Mouse (Mus musculus): Measurements from ENCODE around the gene Ngp.
A peak's percentile ranks its signal among the peaks of the same experiment; 100 is the strongest.

Gene Ngp

GRCm38 (mm10) chr9:110440049-110440448 is 20.5 kb downstream of the Ngp start:
- no peak for DNase-seq

DNA sequence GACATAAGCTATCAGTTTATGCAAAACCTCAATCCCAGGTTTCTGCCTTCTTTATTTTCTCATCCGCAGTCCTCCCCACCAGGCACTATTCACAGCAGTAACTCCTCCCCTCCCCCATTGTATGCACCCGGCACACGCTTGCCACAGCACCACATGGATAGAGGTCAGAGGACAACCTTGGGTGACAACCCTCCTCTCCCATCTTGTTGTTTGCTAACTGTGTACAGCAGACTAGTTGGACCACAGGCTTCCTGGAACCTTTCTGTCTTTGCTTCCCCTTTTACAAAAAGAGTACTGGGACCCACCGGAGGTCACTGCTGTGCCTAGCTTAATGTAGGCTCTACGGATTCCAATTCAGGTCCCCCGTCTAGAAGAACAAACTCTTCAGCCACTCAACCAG is 21.0 kb downstream of the Ngp start:
- no peak for DNase-seq

DNA sequence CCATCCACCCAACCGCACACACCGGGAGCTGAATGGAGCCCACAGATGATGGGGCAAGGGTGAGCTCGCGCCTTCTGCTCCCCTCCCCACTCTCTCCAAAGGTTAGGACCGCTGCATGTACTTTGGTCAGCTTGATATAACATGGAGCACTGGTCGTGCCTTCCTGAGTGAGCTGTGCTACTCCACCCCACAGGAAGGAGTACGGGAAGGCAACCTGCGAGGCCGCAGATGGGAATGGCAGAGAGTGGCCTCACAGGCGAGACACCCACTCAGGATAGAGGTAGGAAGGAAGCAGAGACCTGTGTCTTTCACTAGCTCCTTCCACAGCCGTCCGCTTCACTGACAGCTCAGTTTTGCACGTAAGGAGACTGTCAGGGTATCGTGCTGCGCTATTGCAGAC is 28.8 kb downstream of the Ngp start:
- DNase-seq: no peak

GRCm38 (mm10) chr9:110448857-110449617 is 29.5 kb downstream of the Ngp start:
- peak; percentile 58 to 62 for DNase-seq

- DNase-seq: no peak
Measured at GRCm38 (mm10) chr9:110452523-110452922, 33.0 kb downstream of the Ngp start.

DNA sequence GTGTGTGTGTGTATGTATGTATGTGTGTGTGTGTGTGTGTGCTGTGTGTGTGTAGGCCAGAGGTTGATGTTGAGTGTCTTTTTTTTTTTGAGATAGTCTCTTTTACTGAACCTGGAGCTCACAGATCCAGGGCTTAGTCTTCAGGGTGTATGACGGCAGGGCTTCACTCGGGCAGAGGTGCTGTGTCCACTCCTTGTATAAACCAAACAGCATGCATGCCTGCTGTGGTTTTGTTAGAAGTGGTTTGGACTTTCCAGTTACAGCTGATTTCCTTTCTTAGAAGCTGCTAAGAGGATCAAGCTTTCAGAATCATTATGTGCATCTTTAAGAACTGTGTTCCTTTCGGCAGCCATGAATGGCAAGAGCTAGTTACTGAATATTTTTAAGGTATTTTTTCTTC is 38.4 kb downstream of the Ngp start:
- DNase-seq: no peak

GRCm38 (mm10) chr9:110459145-110459727 is 39.7 kb downstream of the Ngp start:
- no peak for DNase-seq

- peak; percentile 21 to 42 for DNase-seq
Measured at GRCm38 (mm10) chr9:110460884-110461815, 41.6 kb downstream of the Ngp start.

GRCm38 (mm10) chr9:110462321-110462720 is 42.8 kb downstream of the Ngp start:
- DNase-seq: no peak

DNA sequence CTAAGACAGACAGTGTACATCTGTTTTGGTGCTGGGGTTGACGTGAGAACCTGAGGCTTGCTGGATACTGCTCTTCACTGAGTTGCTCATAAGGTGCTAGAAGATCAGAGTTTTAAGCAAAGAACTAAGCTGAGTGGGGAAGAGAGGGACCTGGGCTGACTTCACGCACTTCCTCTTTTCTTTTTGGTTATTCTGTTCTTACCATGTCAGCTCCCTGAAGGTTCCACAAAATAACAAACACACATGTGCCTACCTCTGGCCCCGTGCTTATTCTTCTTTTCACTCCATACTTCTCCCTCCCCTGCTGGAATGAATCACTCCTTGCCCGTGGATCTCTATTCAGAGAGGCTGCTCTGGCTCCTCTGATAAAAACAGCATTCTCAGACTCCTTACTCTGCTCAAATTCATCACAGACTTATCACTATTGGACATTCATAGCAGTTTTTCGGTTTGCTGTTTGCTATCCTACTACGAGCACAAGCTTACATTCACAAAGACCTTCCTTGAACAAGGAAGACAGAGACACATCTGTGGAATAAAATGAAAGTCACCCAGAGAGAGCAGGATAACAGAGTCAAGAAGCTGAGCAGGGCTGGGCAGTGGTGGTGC is 44.5 kb downstream of the Ngp start:
- DNase-seq: no peak

GRCm38 (mm10) chr9:110465336-110465735 is 45.8 kb downstream of the Ngp start:
- DNase-seq: no peak

DNA sequence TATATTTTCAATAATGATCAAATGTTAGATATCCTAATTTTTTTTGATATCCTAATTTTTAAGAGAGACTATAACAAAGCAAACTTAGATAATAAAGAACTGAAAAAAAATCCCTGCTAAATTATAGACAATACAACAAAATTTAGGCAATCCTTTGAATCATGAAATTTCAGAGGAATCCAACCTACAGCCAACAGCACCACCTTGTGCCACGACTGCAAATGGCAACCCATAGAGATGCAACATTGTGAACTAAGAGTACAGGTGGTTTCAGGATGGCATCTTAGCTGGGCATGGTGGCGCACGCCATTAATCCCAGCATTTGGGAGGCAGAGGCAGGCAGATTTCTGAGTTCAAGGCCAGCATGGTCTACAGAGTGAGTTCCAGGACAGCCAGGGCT is 46.6 kb downstream of the Ngp start:
- DNase-seq: peak; percentile 48 to 50

Data from thymus, postnatal 36 days (tissue).